Mouse (Mus musculus) right cerebral cortex, adult 18-20 months (tissue): ENCODE measurements at regions not wholly inside any gene's neighbourhood (a gene's known extent, or its start where the extent isn't known, plus 50 kb on each side); places are given as distances from the start of the nearest gene placed in this dataset.
"Not testable (repeated sequence)": the region's sequence is repeated elsewhere in the genome, so short reads cannot be mapped to it uniquely, and the experiment has no call there.

Experiments
- DNase-seq: peaks from one replicate; pipeline ENCODE4 v3.0.0; 2022; ENCODE audit warnings: mixed read lengths

DNA sequence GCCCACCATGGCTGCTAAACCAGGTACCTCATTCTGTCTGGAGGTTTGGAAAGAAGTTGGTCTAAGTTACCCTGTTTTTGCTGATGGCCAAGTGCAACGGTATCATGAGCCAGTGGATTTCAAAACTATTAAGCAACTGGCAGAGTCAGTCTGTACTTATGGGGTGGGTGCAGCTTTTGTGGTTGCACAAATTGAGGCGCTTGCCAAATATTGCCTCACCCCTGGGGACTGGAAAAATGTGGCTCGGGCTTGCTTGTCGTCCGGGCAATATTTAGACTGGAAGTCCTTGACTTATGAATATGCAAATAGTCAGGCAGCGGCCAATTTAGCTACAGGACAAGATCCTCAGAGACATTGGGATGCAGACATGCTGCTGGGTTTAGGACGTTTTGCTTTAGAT, 110.2 kb downstream of the Olfr164 start:
- no peak for DNase-seq

- DNase-seq: no peak
Observed at GRCm38 (mm10) chr16:19200977-19201376, 112.9 kb downstream of the Olfr164 start.

DNA sequence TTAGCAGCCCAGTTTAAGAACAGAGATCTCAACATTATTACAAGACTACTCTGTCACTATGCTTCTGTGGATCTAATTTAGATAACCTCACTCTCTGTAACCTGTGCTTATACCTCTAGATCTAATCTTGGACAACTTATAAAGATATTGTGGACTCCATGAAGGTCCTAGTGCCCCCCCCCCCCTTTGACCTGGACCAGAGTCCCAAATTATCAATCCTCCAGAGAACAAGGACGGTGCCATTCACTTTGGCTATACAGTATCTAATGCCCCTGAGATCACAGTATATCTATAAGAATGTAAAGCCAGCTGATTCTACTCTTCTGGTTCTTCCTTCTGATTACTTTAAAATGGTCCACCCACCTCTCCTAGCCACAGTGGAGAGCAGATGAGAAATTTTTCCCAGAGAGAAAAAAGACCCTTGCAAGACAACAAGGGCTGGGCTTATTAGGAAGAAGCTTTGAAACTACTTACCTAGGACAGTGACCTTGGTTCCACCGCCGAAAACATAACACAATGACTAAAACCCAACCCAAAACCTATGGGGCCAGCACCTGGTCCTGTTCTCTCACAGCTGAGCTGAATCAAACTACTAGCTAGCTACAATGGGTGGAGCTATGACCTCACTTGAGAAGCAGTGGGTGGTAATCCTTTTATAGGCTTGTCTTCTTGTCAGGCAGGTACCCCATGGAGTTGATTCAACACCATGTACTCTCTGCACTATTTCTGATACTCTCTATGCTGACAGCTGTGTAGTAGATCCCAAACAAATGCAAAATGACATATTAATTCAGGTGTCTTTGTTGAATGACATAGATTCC, 113.9 kb downstream of the Olfr164 start:
- no peak for DNase-seq

DNA sequence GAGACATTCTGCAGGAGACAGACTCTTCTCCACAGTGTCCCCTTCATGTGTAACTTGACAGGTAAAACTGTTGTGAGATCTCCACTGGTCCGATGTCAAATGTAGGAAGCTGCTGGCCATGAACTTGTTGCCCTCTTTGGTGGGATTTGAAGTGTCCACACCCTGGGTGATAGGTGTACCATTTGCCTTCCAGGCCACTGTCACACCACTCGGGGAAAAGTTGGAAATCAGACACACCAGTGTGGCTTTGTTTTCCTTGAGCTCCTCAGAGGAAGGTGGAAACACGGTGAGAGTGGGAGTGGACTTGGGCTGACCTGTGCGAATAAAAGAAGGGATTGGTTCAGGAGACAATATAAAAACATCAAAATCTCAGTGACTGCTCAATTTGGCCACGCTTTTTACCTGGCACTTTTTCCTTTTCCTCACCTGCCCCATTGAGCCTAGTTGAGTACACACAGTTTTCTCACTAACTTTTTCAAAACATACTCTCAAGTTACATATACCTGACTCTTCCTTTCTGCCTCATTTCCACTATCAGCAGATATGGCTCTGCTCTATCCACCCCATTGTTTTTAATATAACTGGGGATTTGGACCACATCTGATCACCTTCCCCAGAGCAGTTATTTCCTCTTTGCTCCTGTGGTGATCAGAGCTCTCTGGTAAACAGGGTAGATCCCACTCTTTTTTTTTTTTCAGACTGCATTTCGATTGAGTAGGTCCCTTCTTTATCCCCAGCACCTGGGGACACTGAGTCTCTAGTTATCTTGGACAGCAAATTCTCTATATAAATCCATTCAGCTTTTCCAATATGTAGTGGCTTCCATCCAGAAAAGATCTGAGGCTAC, 115.1 kb downstream of the Olfr164 start:
- peak; percentile 0 for DNase-seq

DNA sequence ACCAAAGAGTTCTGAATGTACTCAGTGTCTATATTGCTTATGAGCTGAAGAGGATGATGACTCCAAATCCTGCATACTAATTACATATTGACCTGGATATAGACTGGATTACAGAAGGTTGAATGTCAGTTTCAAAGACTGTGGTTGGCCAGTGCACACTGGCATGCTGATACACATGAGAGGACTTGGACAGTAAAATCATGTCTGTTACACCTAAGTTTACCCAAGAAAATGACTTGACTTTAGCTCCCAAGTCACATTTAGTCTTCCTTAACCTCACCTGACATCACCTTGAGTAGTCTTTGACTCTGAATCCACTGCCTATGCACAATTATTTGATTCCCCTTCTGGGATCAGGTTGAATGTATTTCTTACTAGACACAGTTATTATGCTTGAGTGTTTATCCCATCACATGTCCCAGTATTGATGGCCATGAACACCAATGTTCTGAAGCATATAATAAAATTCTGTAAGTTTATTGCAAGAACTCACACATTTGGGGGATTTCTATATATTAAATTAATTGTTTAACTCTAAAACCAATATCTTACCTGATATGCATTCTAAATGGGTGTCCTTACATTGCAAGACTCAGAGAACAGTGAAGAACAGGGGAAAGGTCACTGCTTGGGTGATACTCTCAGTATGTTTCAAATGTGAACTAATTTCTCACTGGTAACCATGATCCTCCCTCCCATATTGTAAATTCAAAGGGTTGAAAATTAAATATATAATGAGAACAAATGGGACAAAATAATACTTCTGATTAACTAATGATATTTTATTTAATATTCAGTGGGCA, 116.0 kb downstream of the Olfr164 start:
- DNase-seq: no peak

GRCm38 (mm10) chr16:19185434-19186256, 128.2 kb downstream of the Olfr164 start:
- DNase-seq: no peak

GRCm38 (mm10) chr16:19179214-19180010, 134.5 kb downstream of the Olfr164 start:
- DNase-seq: no peak

- DNase-seq: no peak
Observed at GRCm38 (mm10) chr16:19153046-19153445, 160.8 kb downstream of the Olfr164 start.

GRCm38 (mm10) chr16:19152465-19152864, 161.4 kb downstream of the Olfr164 start:
- not testable (repeated sequence) for DNase-seq

DNA sequence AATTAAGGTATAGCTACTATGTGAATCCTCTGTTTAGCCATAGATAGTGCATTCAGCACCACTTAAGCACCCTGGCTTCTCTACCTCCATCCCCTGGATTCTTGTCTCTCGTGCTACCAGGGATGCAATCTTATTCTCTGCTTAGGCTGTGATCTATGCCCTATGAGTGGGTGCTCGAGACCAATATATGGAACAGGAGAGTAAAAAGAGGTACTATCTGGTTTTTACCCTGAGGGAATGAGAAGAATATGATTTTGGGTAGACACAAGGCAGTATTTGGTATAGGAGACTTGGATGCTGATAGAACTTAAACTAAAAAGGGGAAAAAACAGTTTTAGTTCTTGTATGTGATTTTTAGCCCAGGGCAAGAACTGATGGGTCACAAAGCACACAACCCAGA, 162.8 kb downstream of the Olfr164 start:
- DNase-seq: no peak

GRCm38 (mm10) chr16:19150582-19150981, 163.3 kb downstream of the Olfr164 start:
- DNase-seq: no peak

DNA sequence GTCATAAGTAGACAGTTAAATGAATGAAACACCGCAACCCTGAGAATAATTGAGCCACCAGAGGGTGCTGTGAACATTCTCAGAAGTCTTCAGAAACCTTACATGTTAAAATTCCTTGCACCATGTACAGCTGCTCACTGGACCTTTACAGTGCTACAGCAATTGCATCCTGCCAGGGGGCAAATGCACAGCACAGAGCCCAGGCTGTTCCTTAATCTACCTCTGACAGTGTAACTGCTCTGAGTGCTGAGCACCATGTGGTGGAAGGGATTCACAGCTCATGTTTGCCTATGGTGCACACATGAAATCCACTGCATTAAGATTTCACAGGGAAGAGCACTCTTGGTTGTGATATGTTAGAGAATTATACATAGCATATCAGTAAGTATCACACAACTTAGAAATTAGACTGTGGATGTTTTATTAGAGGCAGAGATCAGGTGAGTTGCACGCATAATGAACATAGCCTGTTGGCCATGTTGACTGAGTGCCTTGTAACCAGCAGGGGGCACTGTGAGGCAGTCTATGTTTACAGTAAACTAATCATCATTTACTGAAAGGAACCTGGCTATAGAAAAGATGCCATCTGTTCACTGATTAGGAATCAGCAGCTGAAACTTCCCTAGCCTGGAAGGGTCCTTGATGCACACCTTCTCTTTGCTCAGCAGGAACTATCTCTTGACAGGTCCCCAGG, 167.4 kb downstream of the Olfr164 start:
- no peak for DNase-seq
